Mouse (Mus musculus): ENCODE data around the gene Olfr1564. TPM values are rescaled to one million over a fixed set of nuclear protein-coding genes. Genes with fewer than 3 reads are reported as not detected.
"Not testable (repeated sequence)": the region's sequence is repeated elsewhere in the genome, so short reads cannot be mapped to it uniquely, and the experiment has no call there.

Gene Olfr1564
- 1 to 10 TPM in 1 of 2 experiments, under 1 TPM in 1; 0.59 to 1.4 TPM for total RNA-seq (2021)
- long read RNA-seq, experiment 1: 0 reads
- long read RNA-seq, experiment 2: 0 reads

DNA sequence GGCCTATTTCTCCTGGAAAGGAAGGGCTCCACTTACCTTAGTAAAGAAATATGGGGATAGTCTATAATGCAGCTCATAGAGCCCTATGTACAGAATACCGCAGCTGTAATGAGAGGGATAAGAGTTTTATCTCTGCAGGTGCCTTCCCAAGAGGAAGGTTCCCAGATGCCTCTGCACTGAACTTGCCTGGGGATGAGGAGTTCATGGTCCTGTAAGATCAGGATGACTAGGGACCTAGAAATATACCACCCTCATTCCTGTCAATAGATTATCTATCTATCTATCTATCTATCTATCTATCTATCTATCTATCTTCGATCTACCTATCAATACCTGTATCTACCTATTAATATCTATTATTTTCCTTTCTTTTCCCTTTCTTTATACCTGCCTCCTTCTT is at the start of gene Olfr1564:
Gene Olfr1564 (minus strand): TSS at position 101 of the 400 bp plus-strand sequence.
- DNase-seq (ENCODE audit: low spot score in 2 of 2): no peak
- Histone ChIP-seq H3K27ac (no peak within 1 kb of the TSS), H3K4me3 (no peak within 1 kb of the TSS)
- no peak for TF ChIP-seq CTCF (conservative IDR thresholded peaks at IDR 0.05)

DNA sequence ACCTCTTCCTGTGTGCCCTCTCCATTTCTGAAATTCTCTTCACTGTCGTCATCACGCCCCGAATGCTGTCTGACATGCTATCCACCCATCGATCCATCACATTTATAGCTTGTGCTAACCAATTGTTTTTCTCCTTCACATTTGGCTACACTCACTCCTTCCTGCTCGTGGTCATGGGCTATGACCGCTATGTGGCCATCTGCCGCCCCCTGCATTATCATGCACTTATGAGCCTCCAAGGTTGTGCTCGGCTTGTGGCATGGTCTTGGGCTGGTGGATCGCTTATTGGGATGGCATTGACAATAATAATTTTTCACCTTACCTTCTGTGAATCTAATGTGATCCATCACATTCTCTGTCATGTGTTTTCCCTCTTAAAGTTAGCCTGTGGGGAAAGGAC is 47.4 kb upstream of the Olfr1564 start:
- TF ChIP-seq CTCF (conservative IDR thresholded peaks at IDR 0.05): no peak
- no peak overlapping the region for H3K27ac ChIP-seq
- no peak for DNase-seq (ENCODE audit: low spot score in 2 of 2)
- no peak overlapping the region for H3K4me3 ChIP-seq

DNA sequence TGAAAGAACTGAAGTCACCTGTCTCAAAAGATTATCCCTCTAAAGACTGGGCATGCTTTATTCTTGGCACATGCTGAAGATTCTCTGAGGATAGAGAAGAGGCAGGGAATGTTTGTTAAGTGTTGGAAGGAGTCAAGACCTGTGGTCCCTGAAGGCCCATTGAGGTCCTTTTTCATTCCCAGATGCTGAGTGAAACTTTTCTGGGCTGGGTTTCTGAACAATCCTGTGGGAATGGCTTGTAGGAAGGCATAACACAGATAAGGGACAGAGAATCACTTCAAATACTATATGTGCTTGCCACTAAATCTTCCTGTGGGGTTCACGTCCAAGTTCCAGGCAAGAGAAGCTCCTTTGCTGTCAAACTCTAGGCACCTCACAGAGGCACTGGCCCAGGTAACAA is 42.9 kb upstream of the Olfr1564 start, which contains the start of gene Olfr63:
Gene Olfr63 (plus strand): TSS at position 301 of the 400 bp plus-strand sequence.
- no peak within 1 kb of the TSS for H3K27ac ChIP-seq
- DNase-seq (ENCODE audit: low spot score in 2 of 2): no peak
- H3K4me3 ChIP-seq: no peak within 1 kb of the TSS
- TF ChIP-seq CTCF (conservative IDR thresholded peaks at IDR 0.05): no peak

DNA sequence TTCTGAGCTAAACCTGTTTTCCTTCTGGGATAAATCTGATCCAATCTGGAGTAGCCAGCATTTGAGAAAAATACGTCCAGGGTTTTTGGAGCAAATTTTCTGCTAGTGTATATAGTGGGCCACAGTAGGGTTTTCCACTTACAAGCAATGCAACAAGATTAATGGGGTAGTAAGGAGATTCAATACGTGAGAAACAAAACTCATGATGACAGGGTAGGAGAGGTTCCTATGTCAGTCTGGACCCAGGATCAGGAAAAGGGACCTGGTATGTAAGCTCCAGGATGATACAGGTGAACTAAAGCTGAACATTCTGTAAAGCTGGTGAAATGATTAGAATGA is 33.8 kb upstream of the Olfr1564 start:
- H3K27ac ChIP-seq; DNase-seq (ENCODE audit: low spot score in 2 of 2); H3K4me3 ChIP-seq: not testable (repeated sequence)

GRCm38 (mm10) chr17:33254530-33255318 is 33.2 kb upstream of the Olfr1564 start, which contains the start of gene Zfp955a:
Gene Zfp955a, minus strand, starts transcription at chr17:33255145.
- not testable (repeated sequence) for DNase-seq (ENCODE audit: low spot score in 2 of 2)
- H3K4me3 ChIP-seq: peak within 1 kb of the TSS; percentile 45

DNA sequence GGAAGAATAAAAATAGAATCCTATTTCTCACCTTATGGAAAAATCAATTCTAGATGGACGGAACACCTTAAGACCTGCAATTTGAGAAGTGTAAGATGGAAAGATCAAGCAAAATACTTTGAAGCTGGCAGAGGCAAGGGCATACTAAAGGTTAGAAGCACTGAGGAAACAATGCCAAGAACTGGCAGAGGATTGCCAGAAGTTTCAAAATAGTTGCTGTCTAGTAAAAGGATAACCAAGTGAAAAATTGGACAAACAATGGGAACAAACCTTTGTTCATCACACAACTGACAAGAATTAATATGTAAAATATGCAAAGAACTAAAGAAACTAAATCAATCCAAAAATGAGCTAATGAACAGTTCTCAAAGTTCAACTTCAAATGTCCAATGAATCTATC is 15.2 kb upstream of the Olfr1564 start:
- H3K4me3 ChIP-seq; DNase-seq (ENCODE audit: low spot score in 2 of 2); H3K27ac ChIP-seq: not testable (repeated sequence)

More at GRCm38 (mm10) chr17:33254530-33255318, 33.2 kb upstream of the Olfr1564 start, which contains the start of gene Zfp955a:
- H3K27ac ChIP-seq: not testable (repeated sequence)

- not testable (repeated sequence) for H3K4me3 ChIP-seq
Measured at GRCm38 (mm10) chr17:33191002-33191401, 30.5 kb downstream of the Olfr1564 start, which contains the start of gene Olfr239. Gene Olfr239, plus strand, starts transcription at chr17:33191302.

DNA sequence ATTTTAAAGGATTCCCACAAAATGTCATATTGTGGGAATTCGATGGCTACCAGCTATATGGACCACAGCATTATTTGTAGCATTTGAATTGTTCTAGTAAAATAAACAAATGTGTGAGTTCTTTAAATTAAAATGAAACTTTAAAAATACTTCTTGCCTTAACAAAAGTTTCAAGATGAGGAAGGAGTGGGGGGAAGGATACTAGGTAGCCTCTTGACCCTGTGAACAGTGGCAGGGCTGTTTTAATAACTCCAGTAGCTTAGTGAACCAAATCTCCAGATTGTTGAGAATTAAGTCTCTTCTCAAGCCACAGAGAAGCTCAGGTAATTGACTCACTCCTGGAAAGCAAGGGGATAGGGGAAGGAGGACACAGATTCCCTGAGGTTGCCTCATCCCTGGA is 53.3 kb downstream of the Olfr1564 start, which contains the start of gene Olfr55:
Gene Olfr55 (plus strand): TSS at position 301 of the 400 bp plus-strand sequence.
- not testable (repeated sequence) for DNase-seq (ENCODE audit: low spot score in 2 of 2); H3K27ac ChIP-seq

More at GRCm38 (mm10) chr17:33191002-33191401, 30.5 kb downstream of the Olfr1564 start, which contains the start of gene Olfr239:
- DNase-seq (ENCODE audit: low spot score in 2 of 2); H3K27ac ChIP-seq: not testable (repeated sequence)

More for the DNA sequence above, 53.3 kb downstream of the Olfr1564 start, which contains the start of gene Olfr55:
- H3K4me3 ChIP-seq: not testable (repeated sequence)

Other genes with a start within 250 kb of the Olfr1564 start
- gene Zfp952, start 228.6 kb downstream of the Olfr1564 start, total RNA-seq (2021): 10 to 100 TPM; 17.9 to 19.0 TPM
- 10 to 100 TPM; 19.3 to 21.9 TPM for gene Zfp763, start 188.3 kb downstream of the Olfr1564 start, total RNA-seq (2021)
- gene 4921501E09Rik, start 153.6 kb downstream of the Olfr1564 start, total RNA-seq (2021): not detected
- gene Zfp563, start 132.4 kb downstream of the Olfr1564 start, total RNA-seq (2021): 10 to 100 TPM; 17.3 to 21.8 TPM
- 1 to 10 TPM; 3.2 to 3.4 TPM for gene Morc2b, start 82.0 kb downstream of the Olfr1564 start, total RNA-seq (2021)
- not detected for gene Olfr55, start 53.2 kb downstream of the Olfr1564 start, total RNA-seq (2021)
- gene Olfr239, start 30.4 kb downstream of the Olfr1564 start, total RNA-seq (2021): not detected
- 10 to 100 TPM; 12.4 to 14.5 TPM for gene Zfp955a, start 33.5 kb upstream of the Olfr1564 start, total RNA-seq (2021)
- gene Olfr63, start 43.0 kb upstream of the Olfr1564 start, total RNA-seq (2021): not detected
- 10 to 100 TPM; 32.8 to 38.8 TPM for gene Zfp955b, start 67.9 kb upstream of the Olfr1564 start, total RNA-seq (2021)
- 10 to 100 TPM; 22.2 to 22.3 TPM for gene Zfp81, start 137.2 kb upstream of the Olfr1564 start, total RNA-seq (2021)
- gene Zfp101, start 173.0 kb upstream of the Olfr1564 start, total RNA-seq (2021): 10 to 100 TPM; 10.3 to 17.7 TPM
- gene Actl9, start 211.2 kb upstream of the Olfr1564 start, total RNA-seq (2021): under 1 TPM in 1 of 2 experiments, not detected in 1; 0.42 TPM

Data from layer of hippocampus, adult 2 months (tissue).